Mouse (Mus musculus) E14TG2a.4 (cell line): Measurements from ENCODE around the gene Tap1.
"Not testable (repeated sequence)": the region's sequence is repeated elsewhere in the genome, so short reads cannot be mapped to it uniquely, and the experiment has no call there.

Source experiments
- H3K27me3 ChIP-seq: 2 replicates; pipeline ENCODE4 v1.6.1; 2014; ENCODE audit warnings: low read length, control low read depth; ENCODE audit not compliant: insufficient read depth
- H3K36me3 ChIP-seq: 2 replicates; pipeline ENCODE4 v1.6.1; 2014; ENCODE audit warnings: low read length, control low read depth; ENCODE audit not compliant: insufficient read depth
- H3K4me1 ChIP-seq: replicated peaks from 2 replicates; pipeline ENCODE4 v1.6.1; 2014; ENCODE audit warnings: low read depth, low read length, control low read depth
- H3K4me3 ChIP-seq: replicated peaks from 2 replicates; pipeline ENCODE4 v1.5.1; 2014; ENCODE audit warnings: mild to moderate bottlenecking, low read length
- H3K9me3 ChIP-seq: 2 replicates; pipeline ENCODE4 v1.6.1; 2014; ENCODE audit warnings: low read length, control low read depth
- CTCF ChIP-seq: conservative IDR thresholded peaks from 2 replicates; pipeline ENCODE4 v1.5.1; 2014; ENCODE audit warnings: low read length
- NANOG ChIP-seq: IDR thresholded peaks from 2 replicates; pipeline ENCODE4 v1.6.1; 2014; ENCODE audit warnings: borderline replicate concordance, low read length, mixed read lengths
- POU5F1 ChIP-seq: IDR thresholded peaks from 2 replicates; pipeline ENCODE4 v1.6.1; 2014; ENCODE audit warnings: low read length, borderline replicate concordance

Gene Tap1

GRCm38 (mm10) chr17:34210599-34210998, 23.2 kb downstream of the Tap1 start:
- Histone ChIP-seq H3K36me3 (no peaks in the 10 kb centered on the region), H3K9me3 (peaks cover 28% of the 10 kb centered on the region), H3K27me3 (peaks cover 50% of the 10 kb centered on the region), H3K4me3 (no peak overlapping the region), H3K4me1 (peaks cover 16% of the 10 kb centered on the region)
- TF ChIP-seq NANOG, result no peak
- no peak for TF ChIP-seq POU5F1
- TF ChIP-seq CTCF, result no peak

- Histone ChIP-seq H3K27me3 (peaks cover 38% of the 10 kb centered on the region), H3K4me3 (peak overlapping the region; percentile 20; the same call in 1 of the 2 replicates), H3K4me1 (peaks cover 14% of the 10 kb centered on the region), H3K36me3 (no peaks in the 10 kb centered on the region), H3K9me3 (peaks cover 41% of the 10 kb centered on the region)
- TF ChIP-seq POU5F1, result no peak
- no peak for TF ChIP-seq CTCF
- no peak for TF ChIP-seq NANOG
Measured at GRCm38 (mm10) chr17:34211746-34212365, 24.5 kb downstream of the Tap1 start.

GRCm38 (mm10) chr17:34213936-34214335, 26.6 kb downstream of the Tap1 start:
- H3K9me3 ChIP-seq, result peaks cover 62% of the 10 kb centered on the region
- H3K4me1 ChIP-seq, result peaks cover 8% of the 10 kb centered on the region
- peaks cover 31% of the 10 kb centered on the region for H3K27me3 ChIP-seq
- TF ChIP-seq CTCF, result no peak
- no peak for TF ChIP-seq NANOG
- no peak for TF ChIP-seq POU5F1
- H3K4me3 ChIP-seq, result no peak overlapping the region
- H3K36me3 ChIP-seq, result no peaks in the 10 kb centered on the region

- no peak overlapping the region for H3K4me3 ChIP-seq
- H3K4me1 ChIP-seq, result peaks cover 6% of the 10 kb centered on the region
- no peaks in the 10 kb centered on the region for H3K36me3 ChIP-seq
- TF ChIP-seq POU5F1, result no peak
- TF ChIP-seq CTCF, result no peak
- no peak for TF ChIP-seq NANOG
- H3K9me3 ChIP-seq, result peaks cover 65% of the 10 kb centered on the region
- peaks cover 29% of the 10 kb centered on the region for H3K27me3 ChIP-seq
Measured at GRCm38 (mm10) chr17:34215176-34215575, 27.8 kb downstream of the Tap1 start.

- peaks cover 68% of the 10 kb centered on the region for H3K9me3 ChIP-seq
- TF ChIP-seq POU5F1 (no peak), NANOG (no peak), CTCF (no peak)
- H3K4me3 ChIP-seq, result peak overlapping the region; percentile 24; the same call in 1 of the 2 replicates
- no peaks in the 10 kb centered on the region for H3K4me1 ChIP-seq
- H3K36me3 ChIP-seq, result no peaks in the 10 kb centered on the region
- H3K27me3 ChIP-seq, result peaks cover 13% of the 10 kb centered on the region; the same call in 1 of the 2 replicates
Measured at GRCm38 (mm10) chr17:34217216-34217928, 30.0 kb downstream of the Tap1 start.

GRCm38 (mm10) chr17:34217986-34218385, 30.6 kb downstream of the Tap1 start:
- Histone ChIP-seq H3K9me3 (peaks cover 65% of the 10 kb centered on the region), H3K36me3 (no peaks in the 10 kb centered on the region), H3K4me1 (no peaks in the 10 kb centered on the region), H3K27me3 (peaks cover 8% of the 10 kb centered on the region; the same call in 1 of the 2 replicates), H3K4me3 (no peak overlapping the region)
- no peak for TF ChIP-seq POU5F1
- TF ChIP-seq NANOG, result no peak
- TF ChIP-seq CTCF, result no peak

GRCm38 (mm10) chr17:34218675-34219074, 31.3 kb downstream of the Tap1 start:
- no peaks in the 10 kb centered on the region for H3K4me1 ChIP-seq
- H3K36me3 ChIP-seq, result no peaks in the 10 kb centered on the region
- H3K4me3 ChIP-seq, result peak overlapping the region; percentile 48
- no peak for TF ChIP-seq POU5F1
- TF ChIP-seq CTCF, result no peak
- TF ChIP-seq NANOG, result no peak
- peaks cover 59% of the 10 kb centered on the region for H3K9me3 ChIP-seq
- peaks cover 5% of the 10 kb centered on the region; the same call in 1 of the 2 replicates for H3K27me3 ChIP-seq

GRCm38 (mm10) chr17:34219096-34219495, 31.7 kb downstream of the Tap1 start:
- H3K36me3 ChIP-seq, H3K4me1 ChIP-seq, H3K27me3 ChIP-seq: not testable (repeated sequence)
- H3K9me3 ChIP-seq, result peaks cover 58% of the 10 kb centered on the region
- H3K4me3 ChIP-seq, result peak overlapping the region; percentile 48

GRCm38 (mm10) chr17:34219801-34220200, 32.4 kb downstream of the Tap1 start:
- H3K4me3 ChIP-seq, H3K36me3 ChIP-seq, H3K4me1 ChIP-seq, H3K27me3 ChIP-seq: not testable (repeated sequence)
- peaks cover 58% of the 10 kb centered on the region for H3K9me3 ChIP-seq

- not testable (repeated sequence) for H3K4me1 ChIP-seq, H3K4me3 ChIP-seq, H3K27me3 ChIP-seq, H3K36me3 ChIP-seq
- H3K9me3 ChIP-seq, result peaks cover 58% of the 10 kb centered on the region
Measured at GRCm38 (mm10) chr17:34220401-34220800, 33.0 kb downstream of the Tap1 start.
